Mouse (Mus musculus) E14TG2a.4 (cell line): ENCODE results near the gene Abhd17a.

Experiments used
- H3K27me3 ChIP-seq: 2 replicates; pipeline ENCODE4 v1.6.1; 2014; ENCODE audit warnings: low read length, control low read depth; ENCODE audit not compliant: insufficient read depth
- H3K36me3 ChIP-seq: 2 replicates; pipeline ENCODE4 v1.6.1; 2014; ENCODE audit warnings: low read length, control low read depth; ENCODE audit not compliant: insufficient read depth
- H3K4me1 ChIP-seq: replicated peaks from 2 replicates; pipeline ENCODE4 v1.6.1; 2014; ENCODE audit warnings: low read depth, low read length, control low read depth
- H3K4me3 ChIP-seq: replicated peaks from 2 replicates; pipeline ENCODE4 v1.5.1; 2014; ENCODE audit warnings: mild to moderate bottlenecking, low read length
- H3K9me3 ChIP-seq: 2 replicates; pipeline ENCODE4 v1.6.1; 2014; ENCODE audit warnings: low read length, control low read depth
- CTCF ChIP-seq: conservative IDR thresholded peaks from 2 replicates; pipeline ENCODE4 v1.5.1; 2014; ENCODE audit warnings: low read length
- NANOG ChIP-seq: IDR thresholded peaks from 2 replicates; pipeline ENCODE4 v1.6.1; 2014; ENCODE audit warnings: borderline replicate concordance, low read length, mixed read lengths
- POU5F1 ChIP-seq: IDR thresholded peaks from 2 replicates; pipeline ENCODE4 v1.6.1; 2014; ENCODE audit warnings: low read length, borderline replicate concordance

The Abhd17a gene

GRCm38 (mm10) chr10:80538180-80538579 is 52.0 kb downstream of the Abhd17a start:
- Histone ChIP-seq H3K9me3 (no peaks in the 10 kb centered on the region), H3K4me3 (peak overlapping the region; percentile 82; the same call in 1 of the 2 replicates), H3K27me3 (peaks cover 12% of the 10 kb centered on the region), H3K4me1 (peaks cover 72% of the 10 kb centered on the region), H3K36me3 (peaks cover 29% of the 10 kb centered on the region)
- TF ChIP-seq NANOG, result no peak
- no peak for TF ChIP-seq POU5F1
- no peak for TF ChIP-seq CTCF

GRCm38 (mm10) chr10:80535711-80536110 is 54.4 kb downstream of the Abhd17a start:
- H3K9me3 ChIP-seq, result no peaks in the 10 kb centered on the region
- H3K36me3 ChIP-seq, result 0 out of 2 replicates have a peak, but pooled peaks cover 4% of the 10 kb centered on the region
- peaks cover 12% of the 10 kb centered on the region for H3K27me3 ChIP-seq
- no peak for TF ChIP-seq CTCF
- TF ChIP-seq NANOG, result no peak
- TF ChIP-seq POU5F1, result no peak
- peak overlapping the region; percentile 74 for H3K4me3 ChIP-seq
- peaks cover 62% of the 10 kb centered on the region for H3K4me1 ChIP-seq

- Histone ChIP-seq H3K36me3 (no peaks in the 10 kb centered on the region), H3K4me1 (peaks cover 55% of the 10 kb centered on the region), H3K9me3 (no peaks in the 10 kb centered on the region), H3K4me3 (peak overlapping the region; percentile 74), H3K27me3 (peaks cover 12% of the 10 kb centered on the region)
- no peak for TF ChIP-seq CTCF
- TF ChIP-seq NANOG, result no peak
- no peak for TF ChIP-seq POU5F1
These were observed 55.1 kb downstream of the Abhd17a start for GRCm38 (mm10) chr10:80535071-80535470.

- TF ChIP-seq NANOG (no peak), POU5F1 (no peak)
- Histone ChIP-seq H3K4me3 (no peak overlapping the region), H3K36me3 (no peaks in the 10 kb centered on the region), H3K27me3 (peaks cover 12% of the 10 kb centered on the region), H3K4me1 (peaks cover 60% of the 10 kb centered on the region), H3K9me3 (no peaks in the 10 kb centered on the region)
These were observed 56.4 kb downstream of the Abhd17a start for GRCm38 (mm10) chr10:80533704-80534103.
